Mouse (Mus musculus) midbrain, embryonic 15.5 days (tissue): ENCODE data around the gene Stk35. TPM values are rescaled to one million over a fixed set of nuclear protein-coding genes. Genes with fewer than 3 reads are reported as not detected.
A peak's percentile ranks its signal among the peaks of the same experiment; 100 is the strongest.
"Not testable (repeated sequence)": the region's sequence is repeated elsewhere in the genome, so short reads cannot be mapped to it uniquely, and the experiment has no call there.

Experiments used
- ATAC-seq: fragments of 200-750 bp; cut with Nextera tagmentation; replicated peaks from 2 replicates; pipeline ENCODE4 v1.8.0; 2017; ENCODE audit warnings: moderate TSS enrichment
- H3K27ac ChIP-seq: fragments of 300-500 bp; sonication (generic); 2 replicates; pipeline ENCODE4 v1.5.1; 2015; ENCODE audit warnings: mild to moderate bottlenecking, inconsistent platforms
- H3K27me3 ChIP-seq: fragments of 300-500 bp; sonication (generic); replicated peaks from 2 replicates; pipeline ENCODE4 v1.6.1; 2015; ENCODE audit warnings: inconsistent platforms
- H3K36me3 ChIP-seq: fragments of 300-500 bp; sonication (generic); replicated peaks from 2 replicates; pipeline ENCODE4 v1.6.1; 2015; ENCODE audit warnings: inconsistent platforms
- H3K4me1 ChIP-seq: fragments of 300-500 bp; sonication (generic); 2 replicates; pipeline ENCODE4 v1.6.1; 2015; ENCODE audit warnings: inconsistent platforms
- H3K4me2 ChIP-seq: fragments of 300-500 bp; sonication (generic); 2 replicates; pipeline ENCODE4 v1.6.1; 2015; ENCODE audit warnings: inconsistent platforms, mild to moderate bottlenecking, moderate library complexity
- H3K4me3 ChIP-seq: fragments of 300-500 bp; sonication (generic); 2 replicates; pipeline ENCODE4 v1.5.1; 2015; ENCODE audit warnings: mild to moderate bottlenecking, inconsistent platforms
- H3K9ac ChIP-seq: fragments of 300-500 bp; sonication (generic); 2 replicates; pipeline ENCODE4 v1.6.1; 2015; ENCODE audit warnings: mild to moderate bottlenecking, inconsistent platforms
- H3K9me3 ChIP-seq: fragments of 300-500 bp; sonication (generic); 2 replicates; pipeline ENCODE4 v1.6.1; 2016; ENCODE audit warnings: inconsistent platforms
- WGBS: fragments of 180-500 bp; shearing (Covaris S2); methylation state at CpG from one replicate; pipeline ENCODE4 v1.1.7; 2015; ENCODE audit warnings: mixed read lengths; 5-methylcytosine and 5-hydroxymethylcytosine counted together
- polyA plus RNA-seq: library from polyadenylated mRNA; unstranded; fragments of >200 nt; fragmentation: Nextera tagmentation; extraction: Ambion mirVana; gene quantifications from 2 replicates; pipeline ENCODE4 v1.2.1, GENCODE M21; 2015

Gene Stk35
- polyA plus RNA-seq, 1 experiment from 2014 or later, result 8.6 TPM

DNA sequence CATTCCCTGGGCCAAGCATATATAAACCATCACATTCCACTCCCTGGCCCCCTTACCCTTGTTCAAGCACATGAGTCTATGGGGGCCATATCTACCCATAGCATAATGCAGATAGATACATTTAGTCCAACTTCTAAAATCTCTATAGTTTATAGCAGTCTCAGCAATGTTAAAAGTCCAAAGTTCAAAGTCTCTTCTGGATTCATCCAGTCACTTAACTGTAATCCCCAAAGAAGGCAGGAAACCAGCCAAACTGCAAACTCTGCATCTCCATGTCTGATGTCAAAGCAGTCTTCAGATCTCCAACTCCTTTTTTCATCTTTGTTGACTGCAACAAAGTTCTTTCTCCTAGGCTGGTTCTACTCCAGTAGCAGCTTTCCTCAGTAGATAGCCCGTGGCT lies 38.0 kb downstream of the Stk35 start:
- no peak overlapping the region for H3K4me2 ChIP-seq
- no peaks in the 10 kb centered on the region for H3K36me3 ChIP-seq
- 90% methylated on average over 1 of the region's 1 CpGs for WGBS
- ATAC-seq, result no peak
- H3K9ac ChIP-seq, result no peak overlapping the region
- no peaks in the 10 kb centered on the region for H3K27me3 ChIP-seq
- H3K4me3 ChIP-seq, result no peak overlapping the region
- no peak overlapping the region for H3K27ac ChIP-seq
- H3K4me1 ChIP-seq, result no peaks in the 10 kb centered on the region
- no peaks in the 10 kb centered on the region for H3K9me3 ChIP-seq

DNA sequence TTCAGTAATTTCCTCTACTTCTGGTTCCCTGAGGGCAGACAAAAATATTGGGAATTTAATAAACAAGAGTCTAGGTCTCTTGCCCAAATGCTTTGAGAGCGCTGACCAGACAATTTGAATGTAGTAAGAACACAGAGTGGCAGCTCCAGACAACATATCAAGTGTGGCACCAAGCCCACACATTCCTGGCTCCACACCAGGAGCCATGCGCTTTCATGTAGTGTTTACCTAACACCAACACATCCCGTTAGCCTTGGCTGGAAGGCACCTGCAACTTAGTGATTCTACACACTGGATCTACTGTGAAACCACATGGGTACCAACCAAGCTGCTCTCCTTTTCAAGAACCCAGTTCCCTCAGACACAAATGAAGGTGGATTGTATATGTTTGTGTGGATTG lies 45.5 kb downstream of the Stk35 start:
- no peak overlapping the region for H3K4me3 ChIP-seq
- no peak overlapping the region for H3K27ac ChIP-seq
- H3K27me3 ChIP-seq, result no peaks in the 10 kb centered on the region
- 92% methylated on average over 3 of the region's 3 CpGs for WGBS
- no peaks in the 10 kb centered on the region for H3K9me3 ChIP-seq
- no peaks in the 10 kb centered on the region for H3K4me1 ChIP-seq
- no peak overlapping the region for H3K9ac ChIP-seq
- ATAC-seq, result no peak
- H3K4me2 ChIP-seq, result no peak overlapping the region
- no peaks in the 10 kb centered on the region for H3K36me3 ChIP-seq

DNA sequence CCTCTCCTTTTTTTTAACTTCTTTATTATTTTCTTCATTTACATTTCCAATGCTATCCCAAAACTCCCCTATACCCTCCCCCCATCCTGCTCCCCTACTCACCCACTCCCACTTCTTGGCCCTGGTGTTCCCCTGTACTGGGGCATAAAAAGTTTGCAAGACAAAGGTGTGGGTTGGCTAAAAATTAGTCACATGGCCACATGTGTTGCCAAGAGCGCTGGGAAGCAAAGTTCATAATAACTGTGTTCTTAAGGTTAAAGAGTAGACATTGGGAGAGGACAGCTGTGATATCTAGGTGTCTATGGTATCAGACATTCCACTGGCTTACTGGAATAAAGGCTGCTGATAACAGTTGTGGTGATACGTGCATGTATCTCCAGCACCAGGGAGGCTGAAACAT lies 46.2 kb downstream of the Stk35 start:
- Histone ChIP-seq H3K27me3 (no peaks in the 10 kb centered on the region), H3K9ac (no peak overlapping the region), H3K4me3 (no peak overlapping the region), H3K27ac (no peak overlapping the region), H3K4me2 (no peak overlapping the region), H3K4me1 (no peaks in the 10 kb centered on the region), H3K36me3 (no peaks in the 10 kb centered on the region), H3K9me3 (no peaks in the 10 kb centered on the region)
- 96% methylated on average over 2 of the region's 2 CpGs for WGBS
- no peak for ATAC-seq

DNA sequence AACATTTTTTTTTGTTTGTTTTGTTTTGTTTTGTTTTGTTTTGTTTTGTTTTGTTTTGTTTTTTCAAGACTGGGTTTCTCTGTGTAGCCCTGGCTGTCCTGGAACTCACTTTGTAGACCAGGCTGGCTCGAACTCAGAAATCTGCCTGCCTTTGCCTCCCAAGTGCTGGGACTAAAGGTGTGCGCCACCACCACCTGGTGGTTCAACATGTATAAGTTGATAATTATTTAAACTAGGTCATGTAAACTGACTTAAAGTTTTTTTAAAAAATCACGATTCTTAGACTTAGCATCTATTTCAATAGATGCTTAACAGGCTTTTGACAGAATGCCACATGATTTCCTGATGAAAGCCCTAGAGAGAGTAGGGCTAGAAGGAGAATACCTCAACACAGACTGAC lies 48.8 kb downstream of the Stk35 start:
- 87% methylated on average over 3 of the region's 3 CpGs for WGBS
- H3K4me3 ChIP-seq, H3K9me3 ChIP-seq, ATAC-seq, H3K27me3 ChIP-seq, H3K36me3 ChIP-seq, H3K9ac ChIP-seq, H3K27ac ChIP-seq, H3K4me1 ChIP-seq, H3K4me2 ChIP-seq: not testable (repeated sequence)

DNA sequence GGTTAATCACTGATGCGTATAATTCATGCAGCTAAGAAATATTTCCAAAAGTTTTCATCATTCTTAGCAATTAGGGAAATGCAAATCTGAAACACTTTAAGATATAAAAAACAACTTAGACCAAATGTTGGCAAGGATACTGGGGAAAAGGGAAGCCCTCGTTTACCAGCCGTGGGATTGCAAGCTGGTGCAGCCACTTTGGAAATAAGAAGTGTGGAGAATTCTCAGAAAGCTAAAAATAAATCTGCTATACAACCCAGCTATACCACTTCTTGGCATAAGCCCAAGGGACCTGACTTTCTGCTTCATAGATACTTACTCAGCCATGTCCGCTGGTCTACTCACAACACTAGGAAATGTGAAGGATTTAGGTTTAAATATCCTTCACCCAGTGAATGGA lies 51.2 kb downstream of the Stk35 start:
- no peaks in the 10 kb centered on the region for H3K9me3 ChIP-seq
- no peaks in the 10 kb centered on the region for H3K27me3 ChIP-seq
- no peak overlapping the region for H3K9ac ChIP-seq
- no peak overlapping the region for H3K4me2 ChIP-seq
- H3K4me1 ChIP-seq, result no peaks in the 10 kb centered on the region
- H3K4me3 ChIP-seq, result no peak overlapping the region
- ATAC-seq, result no peak
- 82% methylated on average over 4 of the region's 4 CpGs for WGBS
- no peaks in the 10 kb centered on the region for H3K36me3 ChIP-seq
- no peak overlapping the region for H3K27ac ChIP-seq

DNA sequence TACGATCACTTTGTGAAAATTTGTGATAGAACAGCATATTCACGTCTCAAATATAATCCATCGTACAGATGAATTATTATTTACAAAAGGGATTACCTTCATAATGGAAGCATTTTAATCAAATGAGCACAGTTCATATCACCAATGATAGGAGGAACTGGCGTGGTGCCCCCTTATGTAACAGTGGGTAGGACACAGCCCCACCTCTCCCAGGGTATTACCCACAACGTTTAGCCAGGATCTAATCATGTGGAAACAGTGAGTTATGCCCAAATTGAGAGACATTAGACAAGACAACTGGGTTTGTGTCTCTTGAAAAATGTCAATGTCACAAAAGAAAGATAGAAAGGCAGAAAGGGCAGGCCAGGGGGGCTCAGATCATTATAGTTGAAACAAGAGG lies 62.9 kb downstream of the Stk35 start:
- Histone ChIP-seq H3K4me3 (no peak overlapping the region), H3K4me1 (no peaks in the 10 kb centered on the region), H3K9ac (no peak overlapping the region), H3K36me3 (no peaks in the 10 kb centered on the region), H3K9me3 (no peaks in the 10 kb centered on the region), H3K27me3 (no peaks in the 10 kb centered on the region), H3K27ac (no peak overlapping the region), H3K4me2 (no peak overlapping the region)
- ATAC-seq, result no peak
- WGBS, result 76% methylated on average over 5 of the region's 5 CpGs

DNA sequence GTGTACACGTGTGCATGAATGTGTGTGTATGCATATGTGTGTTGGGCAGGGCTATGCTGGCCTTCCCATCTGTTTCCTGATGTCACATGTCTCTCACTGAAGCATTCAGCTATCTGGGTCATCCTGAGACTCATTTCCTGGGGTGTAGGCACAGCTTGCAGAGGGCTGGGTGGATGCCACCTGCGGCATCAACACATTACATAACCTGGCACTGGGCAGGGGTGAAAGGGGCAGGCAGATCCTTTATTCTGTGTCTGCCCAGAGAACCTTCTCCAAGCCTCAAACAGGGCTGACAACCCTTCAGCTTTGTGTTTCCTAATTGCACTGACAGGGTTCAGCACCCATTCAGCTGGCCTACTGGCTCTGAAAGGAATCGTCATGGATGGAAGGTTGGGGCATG lies 64.6 kb downstream of the Stk35 start:
- H3K4me2 ChIP-seq, result no peak overlapping the region
- H3K36me3 ChIP-seq, result no peaks in the 10 kb centered on the region
- H3K27ac ChIP-seq, result no peak overlapping the region
- no peak for ATAC-seq
- no peak overlapping the region for H3K9ac ChIP-seq
- H3K4me3 ChIP-seq, result no peak overlapping the region
- 47% methylated on average over 3 of the region's 3 CpGs for WGBS
- no peaks in the 10 kb centered on the region for H3K9me3 ChIP-seq
- H3K27me3 ChIP-seq, result no peaks in the 10 kb centered on the region
- no peaks in the 10 kb centered on the region for H3K4me1 ChIP-seq

DNA sequence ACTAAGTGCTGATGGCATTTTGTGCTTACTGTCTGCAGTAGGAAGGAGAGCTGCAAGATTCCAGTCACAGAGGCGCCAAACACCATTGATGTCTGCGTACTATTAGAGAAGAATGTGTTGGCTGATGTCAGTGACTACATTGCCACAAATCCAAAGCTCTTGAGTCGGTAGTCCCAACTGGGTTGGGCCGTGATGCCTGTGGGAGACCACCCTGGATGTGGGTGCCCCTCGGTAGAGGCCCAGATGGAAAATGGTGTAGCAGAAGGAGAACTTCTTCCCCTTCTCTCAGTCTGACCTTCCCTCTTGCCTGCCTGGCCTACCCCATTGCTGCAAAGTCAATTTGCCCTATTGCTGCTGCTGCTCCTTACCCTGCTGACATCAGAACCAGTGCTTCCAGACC lies 68.8 kb downstream of the Stk35 start:
- Histone ChIP-seq H3K27ac (no peak overlapping the region), H3K36me3 (no peaks in the 10 kb centered on the region), H3K4me2 (no peak overlapping the region), H3K9ac (no peak overlapping the region), H3K4me1 (no peaks in the 10 kb centered on the region), H3K4me3 (no peak overlapping the region), H3K27me3 (no peaks in the 10 kb centered on the region), H3K9me3 (no peaks in the 10 kb centered on the region)
- WGBS, result 96% methylated on average over 5 of the region's 5 CpGs
- ATAC-seq, result no peak

DNA sequence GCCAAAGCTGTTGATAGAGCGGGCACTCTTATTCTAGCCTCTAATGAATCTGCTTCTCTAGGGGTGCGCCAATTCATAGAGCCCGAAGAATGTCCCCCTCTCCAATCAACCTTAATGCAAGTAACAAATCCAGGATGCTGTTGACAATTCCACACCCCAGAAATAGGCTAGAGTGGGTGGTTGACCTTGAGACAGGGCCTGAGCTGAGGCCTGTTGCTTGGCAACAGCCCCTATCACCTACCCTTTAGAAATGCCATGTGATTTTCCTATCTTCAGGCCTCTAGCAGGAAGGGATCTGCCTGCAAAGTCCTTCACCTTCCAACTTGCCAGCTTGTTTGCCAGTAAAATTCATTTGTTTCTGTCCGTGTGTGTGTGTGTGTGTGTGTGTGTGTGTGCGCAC lies 70.9 kb downstream of the Stk35 start:
- no peaks in the 10 kb centered on the region for H3K36me3 ChIP-seq
- no peak overlapping the region for H3K9ac ChIP-seq
- no peak for ATAC-seq
- H3K4me3 ChIP-seq, result no peak overlapping the region
- H3K9me3 ChIP-seq, result no peaks in the 10 kb centered on the region
- H3K27me3 ChIP-seq, result no peaks in the 10 kb centered on the region
- H3K4me1 ChIP-seq, result no peaks in the 10 kb centered on the region
- WGBS, result 92% methylated on average over 5 of the region's 5 CpGs
- no peak overlapping the region for H3K27ac ChIP-seq
- H3K4me2 ChIP-seq, result no peak overlapping the region

DNA sequence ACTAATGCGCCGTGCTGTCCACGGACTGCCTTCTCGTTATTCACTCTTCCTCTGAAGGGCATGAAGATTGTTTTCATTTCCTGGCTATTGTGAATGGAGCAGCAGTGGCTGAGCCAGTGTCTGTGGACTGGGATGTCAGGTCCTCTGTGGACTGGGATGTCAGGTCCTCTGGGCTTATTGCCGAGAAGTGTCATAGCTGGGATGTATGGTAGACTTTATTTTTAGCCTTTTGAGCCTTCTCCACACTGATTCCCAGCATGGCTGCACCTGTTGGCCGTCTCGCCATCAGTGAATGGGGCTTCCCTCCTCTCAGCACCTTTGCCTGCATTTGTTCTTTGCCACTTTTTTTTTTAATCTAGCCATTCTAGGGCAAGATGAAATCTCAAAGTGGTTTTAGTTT lies 71.8 kb downstream of the Stk35 start:
- no peak for ATAC-seq
- no peak overlapping the region for H3K4me3 ChIP-seq
- H3K9me3 ChIP-seq, result no peaks in the 10 kb centered on the region
- H3K9ac ChIP-seq, result no peak overlapping the region
- H3K27me3 ChIP-seq, result no peaks in the 10 kb centered on the region
- whole genome bisulfite sequencing, result 80% methylated on average over 7 of the region's 7 CpGs
- no peaks in the 10 kb centered on the region for H3K4me1 ChIP-seq
- no peak overlapping the region for H3K27ac ChIP-seq
- H3K36me3 ChIP-seq, result no peaks in the 10 kb centered on the region
- no peak overlapping the region for H3K4me2 ChIP-seq

DNA sequence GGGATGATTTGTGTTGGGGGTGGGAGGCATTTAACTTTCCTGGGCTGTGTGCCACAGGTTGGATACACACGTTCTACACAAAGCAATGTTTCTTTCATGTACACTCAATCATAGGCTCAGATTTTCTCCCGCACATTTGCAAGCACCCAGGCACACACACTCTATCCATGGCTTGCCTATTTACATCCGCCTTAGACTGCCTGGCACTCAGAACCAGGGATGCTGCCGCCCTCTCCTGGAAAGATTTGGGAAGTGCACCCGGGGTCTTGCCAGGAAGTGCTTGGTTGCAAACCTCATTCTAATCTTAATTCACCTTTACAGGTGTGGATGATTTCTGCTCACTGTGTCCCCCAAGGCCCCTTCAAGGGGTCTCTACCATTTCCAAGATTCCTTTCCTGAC lies 73.2 kb downstream of the Stk35 start:
- no peaks in the 10 kb centered on the region for H3K9me3 ChIP-seq

DNA sequence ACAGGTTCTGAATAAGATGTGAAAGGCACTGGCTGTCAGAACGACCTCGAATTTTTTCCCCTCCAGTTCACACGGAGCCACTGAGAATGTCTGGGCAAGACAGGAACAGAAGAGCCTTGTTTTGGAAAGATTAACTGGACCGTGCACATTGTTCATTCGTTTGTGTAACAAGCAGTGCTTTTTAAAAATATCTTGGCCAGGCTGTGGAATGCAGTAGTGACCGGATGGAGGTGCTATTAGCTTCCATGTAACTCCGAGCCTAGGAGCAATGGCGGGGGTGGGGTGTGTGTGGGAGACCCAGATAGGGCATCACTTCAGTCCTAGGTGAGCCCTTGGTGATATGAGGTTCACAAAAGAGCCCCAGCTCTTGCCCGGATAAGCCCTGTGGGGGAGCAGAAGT lies 73.8 kb downstream of the Stk35 start:
- Histone ChIP-seq H3K27ac (no peak overlapping the region), H3K4me2 (no peak overlapping the region), H3K36me3 (no peaks in the 10 kb centered on the region), H3K9ac (no peak overlapping the region), H3K4me3 (no peak overlapping the region), H3K4me1 (no peaks in the 10 kb centered on the region), H3K27me3 (no peaks in the 10 kb centered on the region), H3K9me3 (no peaks in the 10 kb centered on the region)
- WGBS, result 60% methylated on average over 9 of the region's 9 CpGs
- peak; percentile 46; the same call in 1 of the 2 replicates for ATAC-seq

More for the DNA sequence above, 73.2 kb downstream of the Stk35 start:
- Histone ChIP-seq H3K9ac (no peak overlapping the region), H3K4me3 (no peak overlapping the region), H3K4me1 (no peaks in the 10 kb centered on the region), H3K27me3 (no peaks in the 10 kb centered on the region), H3K27ac (no peak overlapping the region), H3K4me2 (no peak overlapping the region), H3K36me3 (no peaks in the 10 kb centered on the region)
- 2% methylated on average over 5 of the region's 5 CpGs for WGBS
- ATAC-seq, result peak; percentile 91

DNA sequence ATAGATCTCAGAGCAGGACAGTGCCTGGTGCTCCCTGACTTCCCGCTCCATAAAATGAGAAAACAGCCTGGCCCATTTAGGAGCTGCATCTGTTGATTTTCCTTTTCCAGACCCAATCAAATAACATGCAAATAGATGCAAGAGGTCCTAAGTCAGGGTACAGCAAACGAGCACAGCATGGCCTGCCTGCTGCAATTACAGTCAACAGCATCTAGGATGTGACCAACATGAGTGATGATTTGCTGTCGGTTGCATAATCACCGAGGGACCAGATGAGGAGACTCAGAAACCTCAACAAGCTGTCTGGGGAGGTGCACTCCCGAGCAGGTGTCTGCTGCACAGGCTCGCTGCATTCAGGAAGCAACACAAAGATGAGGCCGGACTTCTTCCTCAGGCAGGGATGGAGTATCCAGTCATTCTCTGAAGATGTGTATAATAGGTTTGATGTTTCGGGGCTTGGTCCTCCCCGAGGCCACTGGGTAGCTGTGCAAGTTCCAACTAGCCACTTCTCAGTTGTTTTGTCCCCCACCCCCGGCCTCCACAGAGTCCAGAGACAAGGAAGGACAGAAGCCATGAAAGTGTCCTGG lies 74.3 kb downstream of the Stk35 start:
- Histone ChIP-seq H3K9ac (no peak overlapping the region), H3K4me2 (no peak overlapping the region), H3K36me3 (no peaks in the 10 kb centered on the region), H3K4me1 (no peaks in the 10 kb centered on the region), H3K27ac (no peak overlapping the region), H3K9me3 (no peaks in the 10 kb centered on the region), H3K27me3 (no peaks in the 10 kb centered on the region), H3K4me3 (no peak overlapping the region)
- 73% methylated on average over 10 of the region's 10 CpGs for WGBS
- ATAC-seq, result no peak

DNA sequence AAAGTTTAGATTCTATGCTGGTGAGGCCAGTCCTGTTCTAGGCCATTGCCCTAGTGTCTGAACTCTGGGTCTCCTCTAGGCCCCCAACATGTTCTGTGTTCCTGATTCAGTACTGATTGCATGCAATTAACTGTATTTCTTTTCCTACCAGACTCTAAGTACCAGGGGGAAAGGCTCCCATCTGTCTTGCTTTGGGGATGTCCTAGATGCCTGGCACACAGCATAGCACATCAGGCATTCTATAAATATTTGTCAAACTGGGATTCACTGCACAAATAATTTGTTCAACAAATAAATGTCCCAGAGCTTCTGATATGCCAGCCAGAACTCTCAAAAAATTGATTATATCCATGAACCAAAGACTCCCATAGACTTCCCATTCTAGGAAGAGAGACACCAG lies 76.6 kb downstream of the Stk35 start:
- no peak overlapping the region for H3K4me3 ChIP-seq
- no peaks in the 10 kb centered on the region for H3K4me1 ChIP-seq
- H3K9ac ChIP-seq, result no peak overlapping the region
- H3K4me2 ChIP-seq, result no peak overlapping the region
- H3K36me3 ChIP-seq, result no peaks in the 10 kb centered on the region
- no peaks in the 10 kb centered on the region for H3K9me3 ChIP-seq
- no peak overlapping the region for H3K27ac ChIP-seq
- no peak for ATAC-seq
- H3K27me3 ChIP-seq, result no peaks in the 10 kb centered on the region
